Mouse (Mus musculus) liver, adult 2 months (tissue): ENCODE data around the gene Fen1. TPM values are rescaled to one million over a fixed set of nuclear protein-coding genes. Genes with fewer than 3 reads are reported as not detected.

ENCODE experiments used
- DNase-seq: peaks from one replicate; pipeline ENCODE4 v3.0.0-alpha.2; 2011; ENCODE audit warnings: low read depth, low spot score; ENCODE audit errors: extremely low read depth
- H3K27ac ChIP-seq: fragments of 200-500 bp; replicated peaks from 2 replicates; pipeline ENCODE4 v1.5.1; 2012; ENCODE audit warnings: low read depth, mild to moderate bottlenecking, control low read depth, inconsistent platforms, low read length; ENCODE audit not compliant: insufficient read depth
- H3K27me3 ChIP-seq: fragments of 200-500 bp; 2 replicates; pipeline ENCODE4 v1.6.1; 2012; ENCODE audit warnings: mild to moderate bottlenecking, moderate library complexity, low read length, inconsistent platforms; ENCODE audit not compliant: control insufficient read depth, insufficient read depth
- H3K36me3 ChIP-seq: fragments of 200-500 bp; 2 replicates; pipeline ENCODE4 v1.6.1; 2012; ENCODE audit warnings: low read length, inconsistent platforms; ENCODE audit not compliant: control insufficient read depth, insufficient read depth
- H3K4me1 ChIP-seq: fragments of 200-500 bp; 2 replicates; pipeline ENCODE4 v1.6.1; 2011; ENCODE audit warnings: low read length; ENCODE audit not compliant: control insufficient read depth, insufficient read depth
- H3K4me3 ChIP-seq: fragments of 200-500 bp; 2 replicates; pipeline ENCODE4 v1.5.1; 2011; ENCODE audit warnings: low read depth, mild to moderate bottlenecking, control low read depth, low read length, moderate library complexity; ENCODE audit not compliant: insufficient read depth
- H3K79me2 ChIP-seq: fragments of 200-500 bp; 2 replicates; pipeline ENCODE4 v1.6.1; 2012; ENCODE audit warnings: inconsistent platforms, mild to moderate bottlenecking, low read length, moderate library complexity; ENCODE audit not compliant: control insufficient read depth, insufficient read depth
- H3K9ac ChIP-seq: fragments of 200-500 bp; 2 replicates; pipeline ENCODE4 v1.6.1; 2012; ENCODE audit warnings: low read depth, mild to moderate bottlenecking, control low read depth, inconsistent platforms, low read length
- CTCF ChIP-seq: fragments of 200-500 bp; IDR thresholded peaks from 2 replicates; pipeline ENCODE4 v1.5.1; 2011; ENCODE audit warnings: low read depth, low read length, control low read depth
- POLR2A ChIP-seq: fragments of 200-500 bp; IDR thresholded peaks from 2 replicates; pipeline ENCODE4 v1.6.1; 2011; ENCODE audit warnings: low read length, control low read depth; ENCODE audit not compliant: insufficient read depth; ENCODE audit errors: extremely low read depth
- WGBS: fragments of 180-500 bp; shearing (Covaris S2); methylation state at CpG from one replicate; pipeline ENCODE4 v1.1.7; 2018; 5-methylcytosine and 5-hydroxymethylcytosine counted together
- polyA plus RNA-seq: library from polyadenylated mRNA; depleted of rRNA; stranded (reverse); fragments of >200 nt; gene quantifications from 2 replicates; pipeline ENCODE4 v1.2.3, GENCODE M21; 2012
- total RNA-seq: library from RNA; depleted of rRNA; stranded (reverse); fragments of >200 nt; gene quantifications from 2 replicates; pipeline ENCODE4 v1.2.3, GENCODE M21; 2014

The Fen1 gene
- total and polyA plus RNA-seq, 2 experiments: 2.5 to 3.0 TPM

DNA sequence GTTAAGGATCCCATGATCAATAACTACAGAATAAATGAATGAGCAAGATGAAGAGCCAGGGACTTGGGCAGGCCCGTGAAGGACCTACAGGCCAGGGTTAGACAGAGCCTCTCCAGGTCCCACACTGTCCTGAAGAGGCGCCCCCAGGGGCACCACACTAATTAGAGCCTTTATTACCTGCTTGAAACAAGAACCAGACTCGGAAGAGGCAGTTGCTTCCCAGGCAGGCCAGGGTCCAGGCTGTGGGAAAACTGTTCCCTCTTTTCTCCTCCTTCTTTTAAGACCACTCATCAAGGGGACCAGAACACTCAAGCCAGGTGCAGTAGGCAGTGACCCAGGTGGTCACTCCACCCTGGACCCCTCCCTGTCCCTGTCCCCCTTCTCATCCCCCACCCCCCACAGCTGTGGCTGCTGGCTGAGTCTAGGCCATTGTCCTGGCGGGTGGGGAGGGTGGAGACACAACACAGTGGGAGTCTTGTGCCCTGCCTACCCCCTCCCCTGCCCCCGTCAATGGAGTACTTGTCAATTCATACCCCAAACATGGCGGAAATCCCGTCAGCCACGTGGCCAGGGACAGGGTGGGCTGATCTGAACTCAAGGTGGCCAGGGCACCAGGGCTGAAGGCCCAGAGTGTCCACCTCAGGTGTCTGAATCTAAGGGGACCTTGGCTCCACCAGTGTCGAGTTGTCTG, 28.5 kb upstream of the Fen1 start:
- DNase-seq: no peak
- no peaks in the 10 kb centered on the region for H3K36me3 ChIP-seq
- TF ChIP-seq POLR2A (no peak), CTCF (no peak)
- no peak overlapping the region for H3K9ac ChIP-seq
- peaks cover 18% of the 10 kb centered on the region for H3K4me1 ChIP-seq
- H3K27me3 ChIP-seq: no peaks in the 10 kb centered on the region
- H3K79me2 ChIP-seq: peaks cover 19% of the 10 kb centered on the region
- H3K4me3 ChIP-seq: no peak overlapping the region
- 77% methylated on average over 9 of the region's 9 CpGs for WGBS
- H3K27ac ChIP-seq: no peak overlapping the region

DNA sequence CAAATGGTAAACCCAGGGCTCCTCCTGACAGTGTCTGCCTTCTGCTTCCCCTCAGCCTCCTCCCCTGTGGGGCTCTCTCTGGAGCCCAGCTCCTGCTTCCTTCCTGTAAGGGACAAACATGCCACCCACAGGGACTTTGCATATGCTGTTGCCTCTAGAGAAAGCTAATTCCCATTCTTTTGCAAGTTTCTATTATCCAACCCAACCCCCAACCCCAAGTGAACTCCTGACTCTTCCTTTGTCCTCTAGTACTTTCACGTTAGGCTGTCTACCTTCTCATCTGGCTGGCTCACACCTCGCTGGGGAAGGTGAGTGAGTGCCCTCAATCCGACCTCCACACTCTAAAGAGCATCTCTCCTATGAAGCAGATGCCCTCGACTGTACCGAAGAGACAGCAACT, 27.9 kb upstream of the Fen1 start:
- Histone ChIP-seq H3K4me1 (peaks cover 18% of the 10 kb centered on the region), H3K36me3 (no peaks in the 10 kb centered on the region), H3K9ac (no peak overlapping the region), H3K4me3 (no peak overlapping the region), H3K27ac (no peak overlapping the region), H3K27me3 (no peaks in the 10 kb centered on the region), H3K79me2 (peaks cover 19% of the 10 kb centered on the region)
- DNase-seq: no peak
- 60% methylated on average over 5 of the region's 5 CpGs for WGBS
- TF ChIP-seq CTCF: no peak
- TF ChIP-seq POLR2A: no peak

DNA sequence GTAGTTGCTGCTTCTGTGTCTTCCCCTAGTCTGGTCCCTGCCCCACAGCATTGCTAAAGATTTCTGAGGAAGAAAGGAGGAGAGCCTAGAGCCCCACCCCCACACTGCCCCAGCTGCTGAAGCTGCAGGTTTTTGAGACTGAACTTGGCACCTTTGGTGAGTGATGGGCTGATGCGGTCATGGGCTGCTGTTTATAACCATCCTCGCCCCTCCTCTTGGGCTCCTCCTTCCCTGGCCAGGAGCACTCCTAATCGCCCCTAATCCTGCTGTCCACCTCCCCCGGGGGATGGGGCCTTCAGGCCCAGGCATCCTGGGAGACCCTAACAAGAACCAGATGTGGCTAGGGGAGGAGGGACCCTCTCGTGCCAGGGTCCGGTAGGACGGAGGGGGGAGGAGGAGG, 27.0 kb upstream of the Fen1 start:
- Histone ChIP-seq H3K27me3 (no peaks in the 10 kb centered on the region), H3K27ac (no peak overlapping the region), H3K4me3 (no peak overlapping the region), H3K9ac (no peak overlapping the region), H3K36me3 (no peaks in the 10 kb centered on the region), H3K79me2 (peaks cover 19% of the 10 kb centered on the region), H3K4me1 (peaks cover 15% of the 10 kb centered on the region)
- no peak for DNase-seq
- WGBS: 84% methylated on average over 7 of the region's 7 CpGs
- no peak for TF ChIP-seq CTCF

DNA sequence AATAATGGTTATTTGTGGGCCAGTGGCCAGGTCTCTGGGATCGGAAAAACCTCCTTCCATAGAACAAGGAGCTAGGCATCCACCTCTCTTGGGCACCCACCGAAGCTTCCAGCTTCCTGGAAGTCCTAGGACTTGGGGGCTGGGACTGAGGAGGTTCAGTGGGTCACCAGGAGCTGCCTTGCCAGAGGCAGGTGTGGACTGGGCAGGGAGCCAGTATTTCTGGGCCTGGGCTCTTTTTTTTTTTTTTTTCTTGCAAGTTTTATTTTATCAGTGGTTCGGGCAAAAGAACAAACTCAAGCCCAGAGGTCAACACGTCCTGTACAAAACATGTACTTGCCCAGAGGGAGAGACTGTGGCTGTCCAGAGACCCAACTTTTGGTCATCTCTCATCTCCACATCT, 21.8 kb upstream of the Fen1 start:
- Histone ChIP-seq H3K36me3 (no peaks in the 10 kb centered on the region), H3K9ac (no peak overlapping the region), H3K79me2 (no peaks in the 10 kb centered on the region), H3K27ac (peak overlapping the region; percentile 44), H3K27me3 (no peaks in the 10 kb centered on the region), H3K4me3 (no peak overlapping the region), H3K4me1 (peaks cover 5% of the 10 kb centered on the region)
- WGBS: 23% methylated on average over 4 of the region's 4 CpGs
- TF ChIP-seq CTCF (no peak), POLR2A (no peak)
- DNase-seq: peak; percentile 83

DNA sequence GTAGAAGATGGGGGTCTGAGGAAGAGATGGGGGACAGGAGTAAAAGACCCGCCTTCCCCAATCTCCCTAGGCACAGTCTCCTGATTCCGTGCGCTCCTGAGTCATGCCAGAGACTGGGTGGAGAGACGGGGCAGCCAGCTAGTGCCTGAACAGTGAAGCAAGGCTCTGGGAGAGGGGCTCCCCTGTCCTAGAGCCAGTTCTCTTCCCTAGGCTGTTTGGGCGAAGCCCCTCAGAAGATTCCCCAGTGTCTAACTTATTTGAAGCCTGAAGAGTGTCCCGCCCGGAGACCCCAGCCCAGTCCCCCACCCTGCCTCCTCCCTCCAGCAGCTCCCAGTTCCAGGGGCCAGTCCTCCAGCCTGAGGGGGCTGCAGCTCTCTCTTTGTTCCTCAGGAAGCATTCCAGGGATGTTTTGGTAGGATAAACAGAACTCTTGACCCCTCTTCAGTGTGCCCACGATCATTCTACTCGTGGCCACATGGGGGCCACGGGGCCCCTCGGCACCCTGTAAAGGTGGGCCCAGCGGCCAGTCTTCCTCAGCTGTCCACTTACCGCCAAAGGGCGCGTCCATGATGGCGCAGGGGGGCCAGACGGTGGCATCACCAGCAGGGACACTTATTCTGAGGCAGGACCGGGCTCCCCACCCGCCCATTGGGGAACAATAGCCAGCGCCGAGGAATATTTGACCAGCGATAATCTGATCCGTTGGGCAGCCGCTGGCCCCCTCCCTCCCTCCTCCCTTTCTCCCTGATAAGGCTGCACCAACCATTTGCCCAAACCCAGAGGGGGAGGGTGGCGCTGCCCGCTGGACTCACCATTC, 20.9 kb upstream of the Fen1 start:
- no peak for DNase-seq
- Histone ChIP-seq H3K4me3 (no peak overlapping the region), H3K27ac (no peak overlapping the region), H3K79me2 (no peaks in the 10 kb centered on the region), H3K4me1 (peaks cover 5% of the 10 kb centered on the region), H3K27me3 (no peaks in the 10 kb centered on the region), H3K36me3 (no peaks in the 10 kb centered on the region), H3K9ac (no peak overlapping the region)
- 74% methylated on average over 26 of the region's 26 CpGs for WGBS
- no peak for TF ChIP-seq POLR2A

DNA sequence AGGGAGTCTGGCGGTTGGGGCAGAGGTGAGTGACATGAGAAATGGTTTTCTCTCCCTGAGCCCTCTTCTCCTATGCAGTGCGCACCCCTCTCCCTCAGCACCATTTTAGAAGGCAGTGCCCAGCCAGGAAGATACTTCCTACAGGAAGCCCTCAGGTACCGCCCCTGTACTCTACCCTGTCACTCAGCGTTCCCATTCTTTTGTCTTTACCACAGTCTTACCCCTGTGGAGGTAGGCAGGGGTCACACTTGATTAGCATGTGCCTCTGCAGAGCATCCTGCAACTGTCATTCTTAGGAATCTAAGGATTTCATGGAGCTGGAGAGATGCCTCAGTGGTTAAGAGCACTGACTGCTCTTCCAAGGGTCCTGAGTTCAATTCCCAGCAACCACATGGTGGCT, 19.6 kb upstream of the Fen1 start:
- H3K27me3 ChIP-seq: no peaks in the 10 kb centered on the region
- no peak overlapping the region for H3K9ac ChIP-seq
- H3K79me2 ChIP-seq: no peaks in the 10 kb centered on the region
- no peaks in the 10 kb centered on the region for H3K36me3 ChIP-seq
- TF ChIP-seq POLR2A (no peak), CTCF (no peak)
- H3K27ac ChIP-seq: no peak overlapping the region
- 88% methylated on average over 4 of the region's 4 CpGs for WGBS
- H3K4me3 ChIP-seq: no peak overlapping the region
- DNase-seq: no peak
- H3K4me1 ChIP-seq: peaks cover 5% of the 10 kb centered on the region
